Mouse (Mus musculus): ENCODE measurements around the gene Apoc2. TPM values are rescaled to one million over a fixed set of nuclear protein-coding genes. Genes with fewer than 3 reads are reported as not detected.
A peak's percentile ranks its signal among the peaks of the same experiment; 100 is the strongest.

The Apoc2 gene
- total and polyA plus RNA-seq, 2 experiments from 2014 or later = 0.50 to 0.86 TPM

DNA sequence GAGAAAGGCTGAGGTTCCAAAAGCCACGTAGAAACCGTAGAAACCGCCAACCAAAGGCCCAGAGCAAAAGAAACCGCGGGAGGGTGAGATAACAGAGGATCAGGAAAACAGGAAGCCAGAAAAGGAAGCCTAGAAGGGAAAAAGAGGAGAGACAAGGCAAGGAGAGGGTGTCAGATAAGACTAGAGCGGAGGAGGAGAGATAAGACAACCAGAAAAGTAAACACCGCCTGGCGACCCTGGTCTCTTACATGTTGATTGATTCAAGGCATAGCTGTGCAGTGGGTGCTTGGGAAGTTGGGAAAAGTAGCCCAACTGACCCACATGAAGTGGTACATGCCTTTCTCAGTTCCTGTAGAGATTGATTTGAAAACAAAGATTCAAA lies 17.5 kb upstream of the Apoc2 start:
- H3K4me2 ChIP-seq (ENCODE audit: low read depth) = no peak overlapping the region
- ATAC-seq (no peak), DNase-seq (no peak)
- peaks cover 6% of the 10 kb centered on the region; the same call in 1 of the 2 replicates for H3K36me3 ChIP-seq (ENCODE audit: insufficient read depth)
- H3K27me3 ChIP-seq (ENCODE audit: insufficient read depth, low read length) = no peaks in the 10 kb centered on the region
- 71% methylated on average over 8 of the region's 8 CpGs for WGBS
- 0 out of 2 replicates have a peak overlapping the region, but pooled peaks have one; percentile 5 for H3K27ac ChIP-seq (ENCODE audit: low read depth, low read length)
- no peak overlapping the region for H3K4me3 ChIP-seq (ENCODE audit: low read depth, low read length)
- no peak overlapping the region for H3K9ac ChIP-seq
- no peaks in the 10 kb centered on the region for H3K9me3 ChIP-seq (ENCODE audit: low read length)
- H3K4me1 ChIP-seq (ENCODE audit: insufficient read depth) = no peaks in the 10 kb centered on the region
- TF ChIP-seq CTCF (IDR thresholded peaks at IDR 0.05; ENCODE audit: low read depth) = no peak

DNA sequence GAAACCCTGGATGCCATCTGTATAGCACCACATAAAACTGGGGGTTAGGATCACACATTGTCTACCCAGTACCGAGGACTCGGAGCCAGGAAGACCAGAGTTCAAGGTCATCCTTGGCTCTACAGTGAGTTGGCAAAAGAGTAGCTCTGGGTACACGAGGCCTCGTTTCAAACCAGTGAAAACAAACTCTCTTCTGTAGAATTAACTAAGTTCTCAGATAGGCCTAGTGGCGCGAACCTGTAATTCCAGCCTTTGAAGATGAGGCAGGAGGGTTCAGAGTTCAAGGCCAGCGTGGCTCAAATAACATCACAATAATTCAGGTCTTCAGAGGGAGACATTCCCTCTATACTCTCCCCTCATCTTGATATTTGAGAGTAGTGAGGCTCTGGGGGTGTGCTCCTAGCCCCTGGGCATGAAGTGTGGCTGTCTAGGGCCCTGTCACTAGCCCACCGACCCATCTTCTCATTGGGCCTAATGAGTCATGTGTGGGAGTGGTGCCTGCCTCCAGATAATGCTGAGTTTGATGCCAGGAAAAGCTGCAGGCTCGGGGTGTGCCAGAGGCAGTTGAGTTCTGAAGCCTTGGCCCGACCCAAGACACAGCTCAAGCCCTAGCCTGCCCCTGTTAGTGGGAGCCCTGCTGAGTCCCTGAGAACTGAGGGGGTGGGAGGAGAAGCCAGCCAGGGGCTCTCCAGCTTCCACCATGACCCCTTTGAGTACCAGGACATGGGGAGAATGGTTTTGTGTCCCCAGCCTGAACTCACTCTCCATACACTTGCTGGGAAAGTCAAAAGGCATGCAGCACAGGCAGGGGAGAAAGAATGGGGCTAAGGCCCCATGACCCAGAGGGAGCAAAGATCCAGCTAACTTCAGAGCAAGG lies 16.8 kb upstream of the Apoc2 start:
- WGBS = 90% methylated on average over 10 of the region's 10 CpGs
- Histone ChIP-seq H3K27ac (ENCODE audit: low read depth, low read length) (peak overlapping the region; percentile 5; the same call in 1 of the 2 replicates), H3K9me3 (ENCODE audit: low read length) (no peaks in the 10 kb centered on the region), H3K27me3 (ENCODE audit: insufficient read depth, low read length) (no peaks in the 10 kb centered on the region), H3K4me1 (ENCODE audit: insufficient read depth) (no peaks in the 10 kb centered on the region), H3K4me2 (ENCODE audit: low read depth) (no peak overlapping the region), H3K9ac (no peak overlapping the region), H3K4me3 (ENCODE audit: low read depth, low read length) (no peak overlapping the region), H3K36me3 (ENCODE audit: insufficient read depth) (peaks cover 6% of the 10 kb centered on the region; the same call in 1 of the 2 replicates)
- TF ChIP-seq CTCF (IDR thresholded peaks at IDR 0.05; ENCODE audit: low read depth) = no peak
- no peak for ATAC-seq
- no peak for DNase-seq

DNA sequence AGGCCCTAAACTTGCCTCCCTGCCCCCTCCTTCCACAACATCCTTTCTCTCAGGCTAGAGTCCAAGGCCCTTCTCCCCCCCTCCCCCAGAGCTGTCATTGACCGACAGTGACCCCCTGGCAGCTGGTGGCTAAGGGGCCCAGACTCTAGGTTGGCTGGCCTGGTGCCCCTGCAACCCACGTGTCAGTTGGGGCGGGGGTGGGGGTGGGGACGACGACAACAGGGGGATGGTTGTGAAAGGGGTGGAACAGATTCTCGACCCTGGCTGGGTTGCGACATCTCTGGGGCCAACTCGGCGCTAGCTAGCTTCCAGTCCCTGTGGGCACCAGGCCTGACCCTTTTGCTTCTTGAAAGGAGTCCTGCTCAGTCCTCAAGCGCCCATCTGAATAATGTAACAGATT lies 15.7 kb upstream of the Apoc2 start:
- DNase-seq (peak; percentile 61), ATAC-seq (peak; percentile 80)
- H3K36me3 ChIP-seq (ENCODE audit: insufficient read depth) = peaks cover 6% of the 10 kb centered on the region; the same call in 1 of the 2 replicates
- H3K4me1 ChIP-seq (ENCODE audit: insufficient read depth) = no peaks in the 10 kb centered on the region
- H3K4me2 ChIP-seq (ENCODE audit: low read depth) = no peak overlapping the region
- H3K27ac ChIP-seq (ENCODE audit: low read depth, low read length) = peak overlapping the region; percentile 36; the same call in 1 of the 2 replicates
- no peak overlapping the region for H3K9ac ChIP-seq
- no peaks in the 10 kb centered on the region for H3K9me3 ChIP-seq (ENCODE audit: low read length)
- no peak for TF ChIP-seq CTCF (IDR thresholded peaks at IDR 0.05; ENCODE audit: low read depth)
- no peak overlapping the region for H3K4me3 ChIP-seq (ENCODE audit: low read depth, low read length)
- 31% methylated on average over 10 of the region's 10 CpGs for WGBS
- no peaks in the 10 kb centered on the region for H3K27me3 ChIP-seq (ENCODE audit: insufficient read depth, low read length)

DNA sequence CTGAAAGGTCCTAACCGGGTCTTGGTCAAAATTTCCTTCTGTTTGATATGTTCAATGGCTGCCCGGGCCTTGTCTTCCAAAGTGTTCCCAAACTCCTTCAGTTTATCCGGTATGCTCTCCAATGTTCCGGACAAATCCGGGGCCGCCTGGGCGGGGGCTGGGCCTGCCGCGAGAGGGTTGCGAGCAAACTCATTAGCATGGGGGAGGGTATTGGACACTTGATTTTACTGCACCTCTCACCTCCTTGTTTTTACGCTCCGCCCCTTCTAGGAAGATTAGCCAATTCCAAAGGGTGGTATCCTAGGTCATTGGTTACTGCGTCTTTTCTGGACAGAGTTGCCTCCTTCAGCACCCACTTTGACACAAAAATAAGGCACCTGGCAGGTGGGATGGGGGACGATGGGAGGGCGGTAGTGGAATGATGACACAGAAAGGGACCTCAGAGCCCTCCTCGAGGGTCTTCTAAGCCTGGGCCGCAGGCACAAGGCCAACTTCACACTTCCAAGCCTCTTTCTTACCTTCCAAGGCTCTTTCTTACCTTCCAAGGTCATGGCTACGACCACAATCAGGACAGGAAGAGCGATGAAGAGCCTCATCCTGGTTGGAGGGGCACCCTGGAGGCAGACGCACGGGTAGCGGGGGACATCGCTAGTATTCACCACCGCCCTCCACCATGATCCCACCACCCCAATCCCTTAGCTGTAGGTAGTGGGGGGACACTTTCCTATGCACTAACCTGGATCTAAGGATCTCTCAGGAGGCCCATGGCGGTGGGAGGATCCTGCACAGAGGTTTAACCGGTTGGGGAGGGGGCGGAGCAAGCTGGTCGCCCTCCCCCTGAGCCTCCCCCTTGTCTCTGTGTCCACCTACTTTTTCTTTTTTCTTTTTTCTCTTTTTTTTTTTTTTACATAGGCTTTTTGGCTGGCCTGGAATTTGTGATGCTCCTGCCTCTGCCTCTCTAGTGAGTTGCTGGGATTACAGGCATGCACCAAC lies 14.4 kb upstream of the Apoc2 start, which contains the start of gene Apoc1:
TSS of gene Apoc1 (minus strand) at position 788 of the 993 bp plus-strand sequence.
- Histone ChIP-seq H3K27me3 (ENCODE audit: insufficient read depth, low read length) (no peaks in the 10 kb centered on the region), H3K27ac (ENCODE audit: low read depth, low read length) (peak within 1 kb of the TSS; percentile 36; the same call in 1 of the 2 replicates), H3K4me3 (ENCODE audit: low read depth, low read length) (no peak within 1 kb of the TSS), H3K4me1 (ENCODE audit: insufficient read depth) (no peaks in the 10 kb centered on the region), H3K9me3 (ENCODE audit: low read length) (no peaks in the 10 kb centered on the region), H3K36me3 (ENCODE audit: insufficient read depth) (peaks cover 6% of the 10 kb centered on the region; the same call in 1 of the 2 replicates), H3K9ac (no peak within 1 kb of the TSS), H3K4me2 (ENCODE audit: low read depth) (no peak within 1 kb of the TSS)
- DNase-seq = no peak
- no peak for ATAC-seq
- WGBS = 53% methylated on average over 28 of the region's 28 CpGs
- TF ChIP-seq CTCF (IDR thresholded peaks at IDR 0.05; ENCODE audit: low read depth) = no peak

DNA sequence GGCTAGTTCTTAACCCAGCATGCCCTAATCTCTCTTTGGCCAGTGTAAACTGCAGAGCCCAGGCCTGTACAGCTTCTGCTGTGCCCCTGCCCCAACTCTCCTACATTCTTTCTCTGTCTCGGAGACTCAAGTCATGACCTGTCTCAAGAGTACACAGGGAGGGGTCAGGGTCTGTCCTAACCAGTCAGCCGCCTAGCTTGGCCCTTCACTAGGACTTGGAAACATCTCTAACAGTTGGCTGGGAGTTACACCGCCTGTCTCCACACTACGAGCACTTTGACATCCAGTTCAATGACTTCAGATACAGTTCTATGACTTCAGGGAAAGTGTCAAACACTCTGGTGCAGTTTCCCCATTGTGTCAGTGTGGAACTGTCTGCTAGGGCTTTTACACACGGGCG lies 13.7 kb upstream of the Apoc2 start:
- Histone ChIP-seq H3K4me2 (ENCODE audit: low read depth) (no peak overlapping the region), H3K9me3 (ENCODE audit: low read length) (no peaks in the 10 kb centered on the region), H3K4me1 (ENCODE audit: insufficient read depth) (no peaks in the 10 kb centered on the region), H3K9ac (no peak overlapping the region), H3K36me3 (ENCODE audit: insufficient read depth) (no peaks in the 10 kb centered on the region; the same call in 1 of the 2 replicates), H3K27ac (ENCODE audit: low read depth, low read length) (no peak overlapping the region), H3K27me3 (ENCODE audit: insufficient read depth, low read length) (no peaks in the 10 kb centered on the region), H3K4me3 (ENCODE audit: low read depth, low read length) (no peak overlapping the region)
- 81% methylated on average over 6 of the region's 6 CpGs for WGBS
- TF ChIP-seq CTCF (IDR thresholded peaks at IDR 0.05; ENCODE audit: low read depth) = no peak
- ATAC-seq = no peak
- no peak for DNase-seq

DNA sequence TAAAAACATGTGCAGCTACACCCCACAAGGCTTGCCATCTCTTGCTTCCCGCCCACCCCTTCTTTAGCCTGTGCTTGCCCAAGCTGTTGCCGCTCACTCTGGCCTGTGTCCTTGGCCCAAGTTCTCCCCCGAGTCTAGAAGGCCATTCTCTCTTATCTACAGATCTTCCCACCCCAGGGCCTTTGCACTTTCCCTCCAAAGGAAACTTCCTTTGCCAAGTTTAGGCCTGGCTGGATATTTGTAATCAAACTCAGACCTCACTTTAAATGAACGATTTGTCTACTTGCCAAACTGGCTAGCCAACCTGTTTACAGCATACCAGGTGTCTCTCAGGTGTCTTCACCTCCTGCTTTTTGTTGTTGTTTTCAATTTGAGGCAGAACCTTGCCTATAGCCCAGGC lies 13.1 kb upstream of the Apoc2 start:
- Histone ChIP-seq H3K27ac (ENCODE audit: low read depth, low read length) (no peak overlapping the region), H3K4me2 (ENCODE audit: low read depth) (no peak overlapping the region), H3K4me1 (ENCODE audit: insufficient read depth) (no peaks in the 10 kb centered on the region), H3K27me3 (ENCODE audit: insufficient read depth, low read length) (no peaks in the 10 kb centered on the region), H3K36me3 (ENCODE audit: insufficient read depth) (no peaks in the 10 kb centered on the region), H3K4me3 (ENCODE audit: low read depth, low read length) (no peak overlapping the region), H3K9ac (no peak overlapping the region), H3K9me3 (ENCODE audit: low read length) (no peaks in the 10 kb centered on the region)
- ATAC-seq (no peak), DNase-seq (no peak)
- 88% methylated on average over 4 of the region's 4 CpGs for WGBS
- no peak for TF ChIP-seq CTCF (IDR thresholded peaks at IDR 0.05; ENCODE audit: low read depth)

Data from forebrain, postnatal 0 days (tissue).